ENCODE assay signal across 9 mouse cellular contexts in the genomic region with DNA sequence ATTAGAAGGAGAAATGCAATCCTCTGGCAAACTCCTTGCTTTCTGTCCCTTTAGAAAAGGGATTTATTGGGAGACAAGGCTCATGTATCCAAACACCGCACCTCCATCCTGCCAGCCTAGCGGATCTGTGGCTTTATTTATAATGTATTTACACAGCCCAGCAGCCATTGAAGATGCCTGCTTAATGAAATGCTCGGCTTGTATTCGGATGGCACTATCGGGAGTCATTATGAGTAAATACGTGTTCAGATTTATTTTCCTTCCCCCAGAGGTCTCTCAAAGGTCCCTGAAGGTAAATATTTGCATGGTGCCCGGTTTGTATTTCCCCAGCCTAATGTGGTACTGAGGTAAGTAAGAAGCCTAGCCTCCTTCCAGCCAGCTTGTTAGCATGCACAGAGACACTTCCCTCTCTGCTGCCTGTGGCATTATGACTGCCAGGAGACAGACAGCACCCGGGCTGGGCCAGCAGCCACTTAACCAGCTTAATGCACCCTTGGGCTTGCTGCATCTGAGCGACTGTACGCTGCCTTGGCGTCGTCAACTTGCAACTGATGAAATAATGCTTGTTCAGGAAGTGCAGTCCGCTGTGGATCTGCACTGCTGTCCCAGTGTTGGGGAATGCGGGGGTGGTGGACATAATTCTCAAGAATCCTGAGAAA.
DNase-seq lines count a peak whose midpoint lies in the region; ATAC-seq and TF ChIP-seq lines count a peak whose summit lies in the region.
"Had no signal": no experiment of that assay in that cellular context is flagged by ENCODE, and none has a peak within 500 bp of the region (broad histone marks: within the 10 kb centered on the region; RNA-seq: fewer than 3 reads in every experiment).

No protein-coding gene starts in this region.

- WGBS in kidney, embryonic 15.5 days: 19% methylated on average over 14 of the region's 14 CpGs
- 41% methylated on average over 14 of the region's 14 CpGs for WGBS in kidney, adult 2 months
- WGBS in hindbrain, embryonic 16.5 days: 23% methylated on average over 14 of the region's 14 CpGs
- 73% methylated on average over 14 of the region's 14 CpGs for WGBS in limb, embryonic 10.5 days

- 0 out of 2 replicates have a peak, but pooled peaks cover 8% of the 10 kb centered on the region for H3K27me3 ChIP-seq in kidney, embryonic 15.5 days
- H3K27me3 ChIP-seq in kidney, adult 2 months (replicated peaks; ENCODE audit: control insufficient read depth, insufficient read depth, low read length): no peaks in the 10 kb centered on the region
- H3K27me3 ChIP-seq in hindbrain, embryonic 16.5 days (replicated peaks; ENCODE audit: control insufficient read depth, insufficient read depth, low read length): no peaks in the 10 kb centered on the region
- H3K27me3 ChIP-seq in limb, embryonic 10.5 days (ENCODE audit: low read depth, poor library complexity, severe bottlenecking): peaks cover 38% of the 10 kb centered on the region

- no peaks in the 10 kb centered on the region for H3K36me3 ChIP-seq in kidney, embryonic 15.5 days
- H3K36me3 ChIP-seq in kidney, adult 2 months (ENCODE audit: control insufficient read depth, insufficient read depth, low read length): no peaks in the 10 kb centered on the region
- H3K36me3 ChIP-seq in hindbrain, embryonic 16.5 days (ENCODE audit: control insufficient read depth, insufficient read depth, low read length): no peaks in the 10 kb centered on the region
- no peaks in the 10 kb centered on the region for H3K36me3 ChIP-seq in limb, embryonic 10.5 days
- H3K36me3 ChIP-seq: limb, embryonic 15.5 days had no signal

- peak overlapping the region; percentile 65 for H3K27ac ChIP-seq in kidney, embryonic 15.5 days
- no peak overlapping the region for H3K27ac ChIP-seq in kidney, adult 2 months (ENCODE audit: insufficient read depth, low read depth, low read length)
- peak overlapping the region; percentile 60 for H3K27ac ChIP-seq in hindbrain, embryonic 16.5 days (ENCODE audit: low read depth, low read length)
- H3K27ac ChIP-seq in limb, embryonic 10.5 days: no peak overlapping the region
- H3K27ac ChIP-seq: limb, embryonic 15.5 days had no signal

- peaks cover 49% of the 10 kb centered on the region for H3K4me1 ChIP-seq in kidney, embryonic 15.5 days
- H3K4me1 ChIP-seq in kidney, adult 2 months (ENCODE audit: control insufficient read depth, insufficient read depth, low read length): peaks cover 7% of the 10 kb centered on the region; the same call in 1 of the 2 replicates
- H3K4me1 ChIP-seq in hindbrain, embryonic 16.5 days (ENCODE audit: control insufficient read depth, insufficient read depth, low read depth, low read length): peaks cover 40% of the 10 kb centered on the region
- peaks cover 43% of the 10 kb centered on the region for H3K4me1 ChIP-seq in limb, embryonic 10.5 days

- no peak overlapping the region for H3K9ac ChIP-seq in kidney, embryonic 15.5 days
- no peak overlapping the region for H3K9ac ChIP-seq in hindbrain, embryonic 16.5 days (ENCODE audit: low read depth, low read length)
- H3K9ac ChIP-seq: limb, embryonic 15.5 days had no signal

- DNase-seq in kidney, adult 2 months: no peak
- peak; percentile 36 for DNase-seq in embryo, embryonic 10.5 days (ENCODE audit: low spot score)
- DNase-seq in urinary bladder, postnatal 10 days (ENCODE audit: low spot score): no peak
- DNase-seq in limb, embryonic 10.5 days (ENCODE audit: low spot score): no peak
- no peak for DNase-seq in gastrocnemius, postnatal 25 days

- no peak overlapping the region for H3K4me3 ChIP-seq in kidney, embryonic 15.5 days (replicated peaks)
- H3K4me3 ChIP-seq in kidney, adult 2 months (ENCODE audit: insufficient read depth, low read depth, low read length): no peak overlapping the region
- H3K4me3 ChIP-seq in hindbrain, embryonic 16.5 days (ENCODE audit: low read length): no peak overlapping the region
- H3K4me3 ChIP-seq in limb, embryonic 10.5 days: no peak overlapping the region
- H3K4me3 ChIP-seq: limb, embryonic 15.5 days had no signal

- no peak for TF ChIP-seq POLR2A in kidney, adult 2 months (IDR thresholded peaks at IDR 0.05; ENCODE audit: low read depth, low read length)

- peak; percentile 47 for ATAC-seq in kidney, embryonic 15.5 days (replicated peaks; ENCODE audit: low FRiP score)
- peak; percentile 69 for ATAC-seq in hindbrain, embryonic 16.5 days
- 0 out of 2 replicates have a peak, but pooled peaks have one; percentile 31 for ATAC-seq in monocyte, adult 5-6 weeks (replicated peaks; ENCODE audit: insufficient number of reproducible peaks, low FRiP score, low TSS enrichment, poor library complexity, severe bottlenecking)

- no peak for TF ChIP-seq CTCF in kidney, adult 2 months (conservative IDR thresholded peaks at IDR 0.05; ENCODE audit: insufficient read depth, insufficient read length, low read depth, low read length)

- no peaks in the 10 kb centered on the region for H3K9me3 ChIP-seq in kidney, embryonic 15.5 days (replicated peaks)
- H3K9me3 ChIP-seq in hindbrain, embryonic 16.5 days (ENCODE audit: control insufficient read depth, low read length): no peaks in the 10 kb centered on the region
- no peaks in the 10 kb centered on the region for H3K9me3 ChIP-seq in limb, embryonic 10.5 days (replicated peaks)
- H3K9me3 ChIP-seq: limb, embryonic 15.5 days had no signal

- peak overlapping the region; percentile 50 for H3K4me2 ChIP-seq in kidney, embryonic 15.5 days
- peak overlapping the region; percentile 28 for H3K4me2 ChIP-seq in hindbrain, embryonic 16.5 days (ENCODE audit: low read length)
- H3K4me2 ChIP-seq: limb, embryonic 15.5 days had no signal

Comparison
In these comparisons a context has a peak if more than half of its experiments do, and no peak if none do; other contexts are left out.
1. H3K27ac ChIP-seq: peak in kidney, embryonic 15.5 days (single experiment) and hindbrain, embryonic 16.5 days (single experiment); none in kidney, adult 2 months (single experiment) and limb, embryonic 10.5 days (single experiment).
2. Peak in every context shown above with its lines, with median percentiles within 50 percentile points of each other: ATAC-seq.